Mouse (Mus musculus) lung, postnatal 0 days (tissue): ENCODE results near the gene Meltf. TPM values are rescaled to one million over a fixed set of nuclear protein-coding genes. Genes with fewer than 3 reads are reported as not detected.
A peak's percentile ranks its signal among the peaks of the same experiment; 100 is the strongest.

Source experiments
- ATAC-seq: fragments of 200-750 bp; cut with Nextera tagmentation; 2 replicates; pipeline ENCODE4 v1.8.0; 2017; ENCODE audit warnings: moderate library complexity
- DNase-seq: peaks from one replicate; pipeline ENCODE4 v3.0.0-alpha.2; 2016; ENCODE audit warnings: low spot score
- H3K27ac ChIP-seq: fragments of 300-500 bp; sonication (generic); 2 replicates; pipeline ENCODE4 v1.5.1; 2014; ENCODE audit warnings: antibody characterized with exemption, mild to moderate bottlenecking, low read length, mixed read lengths
- H3K27me3 ChIP-seq: fragments of 300-500 bp; sonication (generic); replicated peaks from 2 replicates; pipeline ENCODE4 v1.6.1; 2014; ENCODE audit warnings: low read length, mixed read lengths; ENCODE audit not compliant: insufficient read depth
- H3K36me3 ChIP-seq: fragments of 300-500 bp; sonication (generic); 2 replicates; pipeline ENCODE4 v1.6.1; 2014; ENCODE audit warnings: low read length, mixed read lengths; ENCODE audit not compliant: insufficient read depth
- H3K4me1 ChIP-seq: fragments of 300-500 bp; sonication (generic); 2 replicates; pipeline ENCODE4 v1.6.1; 2014; ENCODE audit warnings: antibody characterized with exemption, low read depth, low read length, mixed read lengths; ENCODE audit not compliant: insufficient read depth
- H3K4me2 ChIP-seq: fragments of 300-500 bp; sonication (generic); replicated peaks from 2 replicates; pipeline ENCODE4 v1.6.1; 2014; ENCODE audit warnings: low read depth, mild to moderate bottlenecking, low read length, moderate library complexity, mixed read lengths
- H3K4me3 ChIP-seq: fragments of 300-500 bp; sonication (generic); 2 replicates; pipeline ENCODE4 v1.5.1; 2014; ENCODE audit warnings: low read depth, low read length
- H3K9ac ChIP-seq: fragments of 300-500 bp; sonication (generic); replicated peaks from 2 replicates; pipeline ENCODE4 v1.6.1; 2014; ENCODE audit warnings: low read depth, mild to moderate bottlenecking
- H3K9me3 ChIP-seq: fragments of 300-500 bp; sonication (generic); 2 replicates; pipeline ENCODE4 v1.6.1; 2016; ENCODE audit warnings: low read length, mixed read lengths
- CTCF ChIP-seq: IDR thresholded peaks from 2 replicates; pipeline ENCODE4 v1.5.1; 2016; ENCODE audit warnings: antibody characterized with exemption, mild to moderate bottlenecking
- EP300 ChIP-seq: IDR thresholded peaks from 2 replicates; pipeline ENCODE4 v1.6.1; 2016; ENCODE audit warnings: antibody characterized with exemption, mild to moderate bottlenecking, control low read depth
- WGBS: fragments of 180-500 bp; shearing (Covaris S2); extraction: QIAGEN DNeasy Blood & Tissue Kit; methylation state at CpG from one replicate; pipeline ENCODE4 v1.1.7; 2014; 5-methylcytosine and 5-hydroxymethylcytosine counted together
- polyA plus RNA-seq: library from polyadenylated mRNA; unstranded; fragments of >200 nt; fragmentation: Nextera tagmentation; extraction: Ambion mirVana; gene quantifications from 2 replicates; pipeline ENCODE4 v1.2.1, GENCODE M21; 2015

The Meltf gene
- polyA plus RNA-seq, 1 experiment from 2014 or later, result not detected

GRCm38 (mm10) chr16:31935091-31935979, 56.7 kb downstream of the Meltf start:
- no peak overlapping the region for H3K9ac ChIP-seq
- 0 out of 2 replicates have a peak overlapping the region, but pooled peaks have one; percentile 14 for H3K4me3 ChIP-seq
- ATAC-seq, result no peak

GRCm38 (mm10) chr16:31936568-31936967, 58.0 kb downstream of the Meltf start:
- 76% methylated on average over 4 of the region's 4 CpGs for WGBS
- no peaks in the 10 kb centered on the region for H3K9me3 ChIP-seq
- DNase-seq (no peak), ATAC-seq (no peak)
- no peak overlapping the region for H3K4me2 ChIP-seq
- no peak for TF ChIP-seq CTCF
- TF ChIP-seq EP300, result no peak
- H3K4me1 ChIP-seq, result peaks cover 11% of the 10 kb centered on the region; the same call in 1 of the 2 replicates
- no peak overlapping the region for H3K4me3 ChIP-seq
- H3K9ac ChIP-seq, result no peak overlapping the region
- H3K36me3 ChIP-seq, result no peaks in the 10 kb centered on the region
- H3K27ac ChIP-seq, result no peak overlapping the region
- H3K27me3 ChIP-seq, result peaks cover 23% of the 10 kb centered on the region; the same call in 1 of the 2 replicates

More at GRCm38 (mm10) chr16:31935091-31935979, 56.7 kb downstream of the Meltf start:
- no peaks in the 10 kb centered on the region for H3K36me3 ChIP-seq
- 6% methylated on average over 36 of the region's 36 CpGs for WGBS
- no peak for TF ChIP-seq EP300
- TF ChIP-seq CTCF, result no peak
- H3K27me3 ChIP-seq, result peaks cover 23% of the 10 kb centered on the region; the same call in 1 of the 2 replicates
- H3K9me3 ChIP-seq, result no peaks in the 10 kb centered on the region
- H3K27ac ChIP-seq, result no peak overlapping the region
- DNase-seq, result peak; percentile 18
- H3K4me1 ChIP-seq, result peaks cover 11% of the 10 kb centered on the region; the same call in 1 of the 2 replicates
- H3K4me2 ChIP-seq, result peak overlapping the region; percentile 36

- DNase-seq, result no peak
- WGBS, result 61% methylated on average over 6 of the region's 6 CpGs
- no peak for ATAC-seq
- Histone ChIP-seq H3K27me3 (peaks cover 20% of the 10 kb centered on the region; the same call in 1 of the 2 replicates), H3K36me3 (no peaks in the 10 kb centered on the region), H3K9me3 (no peaks in the 10 kb centered on the region), H3K4me2 (no peak overlapping the region), H3K27ac (no peak overlapping the region), H3K4me3 (no peak overlapping the region), H3K9ac (no peak overlapping the region), H3K4me1 (0 out of 2 replicates have a peak, but pooled peaks cover 2% of the 10 kb centered on the region)
- TF ChIP-seq EP300, result no peak
- no peak for TF ChIP-seq CTCF
These were observed 60.2 kb downstream of the Meltf start for GRCm38 (mm10) chr16:31938856-31939255.

- 64% methylated on average over 2 of the region's 2 CpGs for WGBS
- no peaks in the 10 kb centered on the region for H3K4me1 ChIP-seq
- H3K4me3 ChIP-seq, result no peak overlapping the region
- no peak for DNase-seq
- no peak for ATAC-seq
- no peaks in the 10 kb centered on the region for H3K9me3 ChIP-seq
- TF ChIP-seq CTCF (no peak), EP300 (no peak)
- H3K36me3 ChIP-seq, result no peaks in the 10 kb centered on the region
- H3K27ac ChIP-seq, result no peak overlapping the region
- 0 out of 2 replicates have a peak, but pooled peaks cover 6% of the 10 kb centered on the region for H3K27me3 ChIP-seq
- H3K4me2 ChIP-seq, result no peak overlapping the region
- H3K9ac ChIP-seq, result no peak overlapping the region
These were observed 62.0 kb downstream of the Meltf start for GRCm38 (mm10) chr16:31940586-31940985.

- Histone ChIP-seq H3K27ac (no peak overlapping the region), H3K4me1 (peaks cover 10% of the 10 kb centered on the region), H3K4me2 (no peak overlapping the region), H3K36me3 (no peaks in the 10 kb centered on the region), H3K9me3 (no peaks in the 10 kb centered on the region), H3K27me3 (no peaks in the 10 kb centered on the region), H3K9ac (no peak overlapping the region), H3K4me3 (no peak overlapping the region)
- no peak for TF ChIP-seq EP300
- peak; percentile 89 for TF ChIP-seq CTCF
- DNase-seq, result peak; percentile 74
- WGBS, result 6% methylated on average over 10 of the region's 10 CpGs
- ATAC-seq, result 0 out of 2 replicates have a peak, but pooled peaks have one; percentile 20
These were observed 65.4 kb downstream of the Meltf start for GRCm38 (mm10) chr16:31943980-31944379.

GRCm38 (mm10) chr16:31944698-31945255, 66.2 kb downstream of the Meltf start:
- Histone ChIP-seq H3K9me3 (no peaks in the 10 kb centered on the region), H3K4me3 (no peak overlapping the region), H3K9ac (no peak overlapping the region), H3K36me3 (no peaks in the 10 kb centered on the region), H3K4me1 (peaks cover 14% of the 10 kb centered on the region), H3K27me3 (no peaks in the 10 kb centered on the region), H3K27ac (no peak overlapping the region), H3K4me2 (no peak overlapping the region)
- DNase-seq (no peak), ATAC-seq (no peak)
- 87% methylated on average over 12 of the region's 12 CpGs for WGBS
- TF ChIP-seq CTCF (no peak), EP300 (no peak)
